Mouse (Mus musculus): ENCODE results near the gene Kcne3. TPM values are rescaled to one million over a fixed set of nuclear protein-coding genes. Genes with fewer than 3 reads are reported as not detected.
A peak's percentile ranks its signal among the peaks of the same experiment; 100 is the strongest.

Gene Kcne3
- total RNA-seq (2021), result not detected

DNA sequence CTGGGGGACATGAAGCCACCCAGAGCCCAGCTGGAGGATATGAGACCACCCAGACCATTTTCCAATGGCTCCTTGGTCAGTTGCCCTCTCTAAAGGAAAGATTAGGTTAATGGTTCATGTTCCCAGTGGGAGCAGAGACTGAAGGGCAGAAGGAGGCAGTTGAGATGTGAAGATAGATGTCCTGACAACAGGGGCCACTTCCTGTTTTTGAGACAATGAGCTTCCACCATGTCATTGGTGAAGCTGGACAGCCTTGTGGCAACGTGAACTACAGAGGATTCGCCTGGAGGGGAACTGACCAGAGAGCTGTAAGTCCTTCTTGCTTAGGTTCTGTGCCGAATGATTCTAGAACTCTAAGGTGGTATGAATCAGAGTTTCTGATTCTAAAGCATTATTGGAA lies at the start of gene Kcne3:
Kcne3 (plus strand) TSS at position 234 of the 400 bp plus-strand sequence.
- intact Hi-C loops (cut with DNase I), result no loop called here
- DNase-seq (ENCODE audit: extremely low spot score in 1 of 2, low spot score in 2 of 2), result no peak

DNA sequence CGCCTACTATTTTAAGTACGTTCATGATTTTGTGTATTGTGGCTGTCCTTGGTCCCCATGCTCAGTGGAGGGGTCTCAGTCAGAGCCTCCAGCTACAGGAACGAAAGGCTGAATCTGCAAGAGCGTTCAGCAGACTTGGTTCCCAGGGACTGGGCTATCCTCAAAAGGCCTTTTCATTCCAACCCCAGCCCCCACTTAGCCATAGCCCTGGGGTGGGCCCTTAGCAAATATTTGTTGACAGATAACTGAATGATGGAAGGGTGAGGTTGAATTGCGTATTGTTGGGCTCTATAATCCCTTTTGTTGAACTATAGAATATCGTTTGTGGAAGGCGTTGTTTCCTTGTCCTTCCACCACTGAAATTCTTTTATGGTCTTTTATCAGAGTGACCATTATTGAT lies 49.8 kb upstream of the Kcne3 start:
- DNase-seq (ENCODE audit: extremely low spot score in 1 of 2, low spot score in 2 of 2), result no peak
- intact Hi-C loops (cut with DNase I), result loop anchor here (10.0 kb wide), 1 partner anchor 108 kb away; no protein-coding TSS in a partner anchor

DNA sequence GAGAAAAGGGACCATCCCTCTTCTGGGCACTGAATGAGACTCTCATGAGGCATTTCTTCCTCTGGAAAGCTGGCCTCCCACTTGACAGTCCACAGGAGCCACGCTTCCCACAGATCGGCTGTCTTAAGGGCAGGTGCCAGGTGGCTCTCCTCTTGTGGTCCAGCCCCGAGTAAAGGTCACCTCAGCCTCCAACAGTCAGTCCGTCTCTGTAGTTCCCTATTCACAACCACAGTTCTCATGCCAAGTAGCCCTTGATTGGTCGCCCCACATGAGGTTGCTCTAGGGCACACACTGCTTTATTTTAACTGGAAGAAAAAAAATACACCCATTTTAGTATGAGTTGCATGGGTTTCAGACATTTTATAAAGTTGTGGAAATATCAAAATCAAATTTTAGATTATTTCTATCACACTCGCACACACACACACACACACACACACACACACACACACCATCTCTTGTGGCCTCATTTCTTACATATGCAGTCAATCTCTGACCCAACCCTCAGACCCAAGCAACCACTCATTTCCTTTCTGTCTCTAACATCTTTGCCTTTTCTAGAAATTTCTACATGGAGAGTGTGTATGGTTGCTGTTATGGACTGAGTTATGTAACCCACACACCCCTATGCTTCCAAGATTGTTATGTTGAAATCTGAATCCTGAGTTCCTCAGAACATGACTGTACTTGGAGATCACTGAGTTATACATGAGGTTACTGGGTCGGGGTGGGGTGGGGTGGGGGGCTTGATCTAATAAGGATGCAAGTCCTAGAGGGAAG lies 47.9 kb upstream of the Kcne3 start:
- no peak for DNase-seq (ENCODE audit: extremely low spot score in 1 of 2, low spot score in 2 of 2)
- intact Hi-C loops (cut with DNase I), result loop anchor here (10.0 kb wide), 1 partner anchor 106 kb away; no protein-coding TSS in a partner anchor

DNA sequence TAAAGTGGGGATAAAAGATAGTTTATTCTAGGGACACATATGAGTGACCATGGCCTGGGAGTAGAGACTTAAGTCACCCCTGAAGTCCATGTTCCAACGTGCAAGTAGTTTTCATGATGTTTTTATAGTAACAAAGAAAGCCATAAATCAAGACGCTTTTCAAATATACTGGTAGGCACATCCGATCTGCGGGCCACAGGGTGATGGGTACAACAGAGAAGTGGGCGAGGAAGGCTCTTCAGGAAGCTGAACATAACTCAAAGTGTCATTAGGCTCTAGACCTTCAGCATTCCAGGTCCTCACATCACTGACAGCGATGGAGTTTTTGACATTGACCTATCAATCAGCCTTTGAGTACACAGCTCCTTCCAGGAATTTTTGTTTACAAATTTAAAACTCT lies 45.7 kb upstream of the Kcne3 start:
- intact Hi-C loops (cut with DNase I), result no loop called here
- DNase-seq (ENCODE audit: extremely low spot score in 1 of 2, low spot score in 2 of 2), result no peak

DNA sequence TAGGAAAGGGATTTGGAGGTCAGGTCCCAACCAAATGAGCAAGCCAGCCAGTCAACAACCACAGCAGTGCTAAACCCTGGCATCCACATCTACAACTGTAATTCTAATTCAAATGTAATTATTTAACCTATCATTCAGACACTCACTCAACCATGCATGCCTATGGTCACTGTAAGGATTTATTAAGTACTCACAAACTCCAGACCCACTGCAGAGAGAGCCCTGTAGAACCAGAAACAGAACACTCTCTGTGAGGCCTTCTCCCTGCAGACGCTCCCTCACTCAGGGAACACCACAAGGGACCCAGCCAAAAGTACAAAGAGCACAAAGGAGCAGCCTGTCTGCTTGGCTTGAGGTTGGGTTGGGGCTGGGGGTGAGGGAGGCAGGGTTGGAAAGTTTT lies 43.9 kb upstream of the Kcne3 start:
- DNase-seq (ENCODE audit: extremely low spot score in 1 of 2, low spot score in 2 of 2), result no peak
- intact Hi-C loops (cut with DNase I), result no loop called here

DNA sequence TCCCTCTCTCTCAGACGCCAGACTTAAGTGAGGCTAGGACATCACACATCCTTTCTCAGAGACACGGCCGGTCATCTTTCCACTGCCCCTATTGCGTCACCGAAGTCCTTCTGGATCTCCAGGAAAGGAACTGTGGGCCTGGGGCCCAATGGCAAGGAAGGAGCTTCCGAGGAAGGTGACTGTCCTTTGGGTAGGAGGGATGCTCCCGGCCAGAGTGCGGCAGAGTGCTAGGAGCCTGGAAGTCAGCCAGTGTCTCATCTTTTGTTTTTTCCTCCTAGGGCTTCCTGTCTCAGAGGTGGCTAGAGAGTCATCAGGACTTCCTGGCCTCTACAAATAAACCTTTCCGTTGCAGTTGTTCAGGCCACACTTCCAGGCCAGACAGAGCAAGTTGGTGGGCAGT lies 39.3 kb upstream of the Kcne3 start:
- peak in 1 of 2 experiments; percentile 55 for DNase-seq (ENCODE audit: extremely low spot score in 1 of 2, low spot score in 2 of 2)
- intact Hi-C loops (cut with DNase I), result no loop called here

DNA sequence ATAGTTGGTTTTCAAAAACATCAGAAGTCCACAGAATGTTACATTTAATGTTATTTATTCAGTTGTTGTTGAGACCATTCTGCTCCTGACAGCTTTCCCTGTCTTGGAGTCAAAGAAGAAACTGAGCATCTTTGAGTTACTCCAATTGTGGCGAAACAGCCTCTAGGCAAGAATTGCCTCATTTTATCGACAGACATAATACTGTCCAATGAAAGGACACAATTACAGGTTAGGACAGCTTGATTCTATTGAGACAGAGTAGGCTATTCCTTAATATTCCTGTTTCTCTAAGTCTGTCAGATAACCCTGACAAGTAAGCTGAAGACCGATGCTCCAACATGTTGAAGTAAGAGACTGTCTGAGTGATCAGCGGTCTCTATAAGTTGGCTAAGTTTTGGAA lies 38.2 kb upstream of the Kcne3 start:
- intact Hi-C loops (cut with DNase I), result no loop called here
- DNase-seq (ENCODE audit: extremely low spot score in 1 of 2, low spot score in 2 of 2), result no peak

DNA sequence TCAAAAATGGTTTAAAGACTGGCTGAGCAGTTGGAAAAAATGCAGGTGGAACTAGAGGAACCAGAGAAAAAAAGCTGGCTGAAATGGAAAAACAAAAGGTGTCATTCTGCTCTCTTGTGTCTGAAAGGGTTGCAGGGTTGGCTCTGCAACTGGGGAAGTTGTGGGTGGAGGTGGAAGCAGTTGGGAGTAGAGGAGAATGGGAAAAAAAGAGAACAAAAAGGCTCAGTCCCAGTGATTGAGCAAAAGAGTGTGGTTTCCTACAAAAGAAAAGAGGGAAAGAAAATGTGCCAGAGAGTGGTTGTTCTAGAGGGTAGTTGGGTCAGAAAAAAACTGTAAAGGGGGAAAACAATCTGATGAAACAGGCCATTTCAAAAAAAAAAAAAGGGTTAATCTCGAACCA lies 35.7 kb upstream of the Kcne3 start:
- intact Hi-C loops (cut with DNase I), result no loop called here
- no peak for DNase-seq (ENCODE audit: extremely low spot score in 1 of 2, low spot score in 2 of 2)

DNA sequence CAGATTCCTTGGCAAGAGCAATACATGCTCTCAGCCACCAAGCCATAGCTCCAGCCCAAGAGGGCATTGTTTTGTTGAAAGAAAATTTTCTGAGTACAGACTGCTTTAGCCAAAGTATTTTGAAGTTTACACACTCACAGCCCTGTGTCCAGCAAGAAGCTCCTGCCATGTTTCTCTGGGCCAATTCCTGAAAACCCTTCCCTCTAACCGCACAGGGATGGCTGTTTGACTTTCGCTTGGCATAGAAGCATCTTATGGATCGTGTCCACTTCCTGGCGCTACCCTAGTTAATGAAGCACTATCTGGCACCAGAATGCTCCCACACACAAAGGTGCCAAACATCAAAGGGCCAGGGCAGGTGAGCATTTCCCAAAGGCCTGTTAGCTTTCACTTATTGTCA lies 27.7 kb upstream of the Kcne3 start:
- intact Hi-C loops (cut with DNase I), result no loop called here
- DNase-seq (ENCODE audit: extremely low spot score in 1 of 2, low spot score in 2 of 2), result no peak

DNA sequence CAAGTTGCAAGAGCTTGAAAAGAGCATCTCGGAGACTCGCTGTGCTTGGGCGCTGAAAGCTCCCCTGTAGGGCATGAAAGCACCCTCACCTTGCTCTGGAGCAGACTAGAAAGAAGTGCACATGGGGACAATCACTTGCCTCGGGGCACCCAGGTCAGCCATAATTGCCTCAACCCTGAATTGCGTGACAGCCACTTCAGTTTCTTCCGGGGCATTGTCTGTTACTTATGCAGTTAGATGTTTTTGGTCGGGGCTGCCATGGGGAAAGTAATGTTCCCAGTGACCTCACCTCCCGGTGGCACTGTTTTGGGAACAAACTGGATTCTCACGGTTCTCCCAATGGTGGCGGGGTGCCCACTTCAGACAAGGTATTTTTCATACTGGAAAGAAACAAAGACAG lies 26.2 kb upstream of the Kcne3 start:
- intact Hi-C loops (cut with DNase I), result no loop called here
- DNase-seq (ENCODE audit: extremely low spot score in 1 of 2, low spot score in 2 of 2), result no peak

DNA sequence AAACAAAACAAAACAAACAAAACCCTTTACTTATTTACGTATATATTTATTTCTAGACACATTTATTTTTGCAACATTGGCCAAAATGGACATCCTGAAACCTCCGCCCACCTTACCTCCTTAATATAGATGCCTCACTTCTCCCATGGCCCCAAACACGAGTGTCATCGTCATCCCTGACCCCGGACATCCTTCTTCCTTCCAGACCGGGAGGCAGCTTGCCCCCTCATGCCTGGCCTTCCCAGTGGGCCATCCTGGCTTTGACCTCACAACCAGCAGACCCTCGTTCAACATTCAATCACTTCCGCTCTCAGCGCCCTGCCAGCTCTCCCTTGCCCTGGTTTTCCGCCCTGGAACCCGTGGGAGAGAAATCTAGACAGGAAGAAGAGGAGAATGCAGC lies 25.7 kb upstream of the Kcne3 start:
- intact Hi-C loops (cut with DNase I), result no loop called here
- peak in 1 of 2 experiments; percentile 22 for DNase-seq (ENCODE audit: extremely low spot score in 1 of 2, low spot score in 2 of 2)

DNA sequence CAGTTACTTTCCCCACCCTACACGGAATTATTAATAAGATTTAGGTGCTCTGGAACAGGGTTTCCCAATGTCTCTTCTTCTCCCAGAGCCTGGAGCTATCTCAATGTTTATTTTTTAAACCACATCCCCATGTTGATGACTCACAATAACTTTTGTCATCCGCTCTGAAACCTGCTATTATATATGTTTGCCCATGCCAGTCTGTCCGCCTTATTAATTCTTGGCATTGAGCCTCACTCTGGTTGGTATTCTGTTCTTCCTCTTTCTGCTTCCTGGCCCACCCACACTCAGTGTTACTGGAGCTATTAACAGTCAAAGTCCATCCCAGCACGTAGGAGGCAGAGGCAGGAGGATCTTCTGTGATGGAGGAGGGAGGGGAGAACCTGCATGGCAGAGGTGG lies 18.6 kb upstream of the Kcne3 start:
- no peak for DNase-seq (ENCODE audit: extremely low spot score in 1 of 2, low spot score in 2 of 2)
- intact Hi-C loops (cut with DNase I), result no loop called here

DNA sequence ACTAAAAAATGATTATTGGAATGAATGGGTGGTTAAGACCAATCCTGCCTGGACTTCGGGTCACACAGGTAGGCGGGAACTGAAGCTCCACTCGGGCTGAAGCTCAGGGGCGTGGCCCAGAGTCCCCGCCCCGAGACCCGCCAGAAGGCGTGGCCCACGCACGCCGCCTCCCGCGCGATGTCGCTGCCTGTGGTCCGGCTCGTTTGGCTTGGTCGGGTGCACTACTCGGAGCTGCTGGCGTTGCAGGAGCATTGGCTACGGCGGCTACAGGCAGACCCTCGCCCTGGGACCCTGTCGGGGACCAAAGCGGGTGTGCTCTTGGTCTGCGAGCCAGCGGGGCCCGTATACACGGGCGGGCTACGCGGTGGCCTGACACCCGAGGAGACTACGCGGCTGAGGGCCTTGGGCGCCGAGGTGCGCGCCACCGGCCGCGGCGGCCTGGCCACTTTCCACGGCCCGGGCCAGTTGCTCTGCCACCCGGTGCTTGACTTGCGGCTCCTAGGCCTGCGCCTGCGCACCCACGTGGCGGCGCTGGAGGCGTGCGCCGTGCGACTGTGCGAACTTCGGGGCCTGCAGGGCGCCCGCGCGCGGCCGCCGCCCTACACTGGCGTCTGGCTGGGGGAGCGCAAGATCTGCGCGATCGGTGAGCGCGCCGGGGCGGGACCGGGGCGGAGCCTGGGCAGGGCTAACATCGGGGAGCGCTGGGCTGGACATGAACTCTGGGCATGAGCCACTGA lies 17.0 kb upstream of the Kcne3 start, which contains the start of gene Lipt2:
Lipt2 (plus strand) TSS at position 173 of the 737 bp plus-strand sequence.
- intact Hi-C loops (cut with DNase I), result no loop called here
- DNase-seq (ENCODE audit: extremely low spot score in 1 of 2, low spot score in 2 of 2), result peak; percentile 74 to 95

DNA sequence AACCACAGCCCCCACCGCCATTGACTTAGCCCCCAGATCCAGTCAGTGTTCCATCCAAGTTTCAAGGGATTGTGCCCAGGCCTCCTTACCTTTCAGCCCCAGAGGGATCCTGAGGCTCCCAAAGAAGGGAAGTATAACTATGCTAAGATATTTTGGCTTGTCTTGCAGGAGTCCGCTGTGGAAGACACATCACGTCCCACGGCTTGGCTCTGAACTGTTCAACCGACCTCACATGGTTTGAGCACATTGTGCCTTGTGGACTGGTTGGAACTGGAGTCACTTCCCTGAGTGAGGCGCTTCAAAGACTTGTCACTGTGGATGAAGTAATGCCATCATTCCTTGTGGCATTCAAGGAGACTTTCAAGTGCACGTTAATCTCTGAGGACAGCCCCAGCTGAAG lies 16.3 kb upstream of the Kcne3 start:
- intact Hi-C loops (cut with DNase I), result no loop called here
- no peak for DNase-seq (ENCODE audit: extremely low spot score in 1 of 2, low spot score in 2 of 2)

DNA sequence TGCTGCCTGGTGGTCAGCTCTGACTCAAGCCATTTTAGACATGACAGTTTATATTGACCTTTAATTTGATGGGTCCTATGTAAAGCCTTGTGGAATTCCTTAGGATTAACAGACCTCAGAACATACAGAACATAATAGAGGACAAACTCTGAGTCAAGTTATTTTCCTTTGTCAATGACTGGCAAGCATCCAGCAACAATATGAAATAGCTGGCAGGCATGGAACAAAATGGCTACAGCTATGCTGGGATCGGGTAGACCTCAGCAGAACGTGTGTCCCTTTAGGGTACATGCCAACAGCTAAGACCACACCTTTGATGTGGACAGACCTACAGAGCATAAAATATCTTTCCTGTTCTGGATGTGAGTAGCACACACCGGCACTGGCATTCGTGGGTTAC lies 12.8 kb upstream of the Kcne3 start:
- intact Hi-C loops (cut with DNase I), result no loop called here
- no peak for DNase-seq (ENCODE audit: extremely low spot score in 1 of 2, low spot score in 2 of 2)

DNA sequence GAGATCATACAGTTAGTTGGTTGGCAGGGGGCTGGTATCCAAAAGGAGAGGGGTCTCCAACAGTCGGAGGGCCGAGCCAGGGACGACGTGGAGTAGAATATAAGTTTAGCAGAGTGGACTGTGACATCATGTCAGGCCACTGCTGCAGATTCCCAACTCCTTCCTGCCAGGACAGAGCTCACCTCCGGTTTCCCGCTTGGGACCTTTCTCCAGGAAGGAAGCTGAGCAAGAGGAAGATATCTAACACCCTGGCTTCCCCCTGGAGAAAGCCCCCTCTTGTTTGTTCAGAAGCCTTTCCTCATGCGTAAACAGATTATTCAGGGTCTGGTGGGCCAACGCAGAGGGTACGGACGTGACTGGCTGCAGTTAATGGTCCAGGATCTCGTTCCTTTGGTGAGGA lies 7.6 kb upstream of the Kcne3 start:
- DNase-seq (ENCODE audit: extremely low spot score in 1 of 2, low spot score in 2 of 2), result no peak

DNA sequence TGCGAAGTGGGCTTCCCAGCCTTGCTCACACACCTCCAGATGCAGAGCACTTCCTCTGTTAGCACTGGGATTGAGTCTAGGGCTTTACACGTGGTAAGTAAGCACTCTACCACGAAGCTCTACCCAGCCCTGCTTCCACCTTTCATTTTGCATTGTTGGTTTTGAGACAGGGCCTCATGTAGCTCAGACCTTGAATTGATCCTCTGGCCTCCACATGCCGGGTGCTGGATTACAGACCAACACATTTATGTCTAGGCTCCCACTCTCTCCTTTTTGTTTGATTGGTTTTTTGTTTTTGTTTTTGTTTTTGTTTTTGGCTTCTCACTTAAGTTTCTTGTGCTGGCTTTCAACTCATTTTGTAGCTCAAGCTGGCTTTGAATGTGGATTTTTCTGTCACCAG lies 5.5 kb upstream of the Kcne3 start:
- no peak for DNase-seq (ENCODE audit: extremely low spot score in 1 of 2, low spot score in 2 of 2)
- intact Hi-C loops (cut with DNase I), result no loop called here

More for the DNA sequence above, 7.6 kb upstream of the Kcne3 start:
- intact Hi-C loops (cut with DNase I), result no loop called here

DNA sequence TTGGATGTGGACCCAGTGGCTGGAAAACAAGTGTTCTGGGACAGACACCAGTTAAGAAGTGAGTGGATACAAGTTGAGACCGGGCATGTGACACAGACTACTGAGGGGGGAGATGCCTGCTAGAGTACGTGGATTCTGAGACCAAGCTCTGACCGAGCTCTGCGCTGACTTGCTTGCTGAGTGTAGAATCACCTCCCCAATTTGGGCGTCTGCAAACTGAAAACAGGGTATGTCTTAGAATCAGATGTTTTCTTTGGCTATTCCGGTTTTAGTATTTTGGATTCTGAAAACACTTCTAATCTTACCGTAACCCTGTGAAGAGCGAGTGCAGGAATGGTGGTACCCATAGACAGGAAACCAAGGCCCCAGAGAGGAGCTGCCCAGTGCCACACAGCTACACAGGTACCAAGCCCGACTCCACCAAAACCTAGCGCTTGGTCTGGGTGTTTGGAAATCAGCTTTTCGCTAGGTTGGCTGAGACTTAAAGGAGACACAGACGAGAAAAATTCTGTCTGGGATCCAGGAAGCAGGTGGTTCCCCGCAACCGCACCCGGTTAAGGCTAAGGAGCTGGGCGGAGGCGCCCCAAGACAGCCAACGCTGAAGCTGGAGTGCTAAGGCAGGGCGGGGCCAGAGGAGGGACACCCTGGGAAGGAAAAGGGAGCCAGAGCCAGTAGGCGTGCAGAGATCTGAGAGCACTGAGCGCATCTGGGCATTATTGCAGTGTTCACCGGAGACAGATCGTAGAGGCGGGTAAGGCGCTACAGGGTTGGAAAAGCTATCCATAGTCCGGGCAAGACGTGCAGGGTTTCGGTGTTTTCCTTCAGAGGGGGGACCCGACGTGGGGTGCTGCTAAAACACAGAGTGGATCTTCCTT lies 2.0 kb downstream of the Kcne3 start:
- DNase-seq (ENCODE audit: extremely low spot score in 1 of 2, low spot score in 2 of 2), result peak in 1 of 2 experiments; percentile 72
- intact Hi-C loops (cut with DNase I), result no loop called here

DNA sequence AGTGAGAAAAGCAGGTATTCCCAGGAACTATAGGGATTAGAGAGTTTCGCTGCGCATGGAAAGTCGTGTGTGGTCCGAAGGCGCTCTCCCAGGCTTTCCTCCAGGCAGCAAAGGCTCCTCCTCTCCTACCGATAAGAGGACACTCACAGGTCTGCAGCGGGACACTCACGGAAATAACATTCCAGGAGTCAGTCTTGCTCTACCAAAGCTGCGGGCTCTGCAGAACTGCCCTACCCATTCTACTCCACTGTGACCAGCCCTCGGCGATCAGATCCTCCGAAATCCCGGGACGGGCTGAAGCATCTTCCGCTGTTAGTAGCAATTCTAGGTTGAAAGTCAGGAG lies 2.6 kb downstream of the Kcne3 start:
- DNase-seq (ENCODE audit: extremely low spot score in 1 of 2, low spot score in 2 of 2), result no peak

More for the DNA sequence above, 2.6 kb downstream of the Kcne3 start:
- intact Hi-C loops (cut with DNase I), result no loop called here

All from left cerebral cortex, postnatal 10 days (tissue).